Mouse (Mus musculus) intestine, embryonic 16.5 days (tissue): ENCODE measurements around the gene Rfwd3. TPM values are rescaled to one million over a fixed set of nuclear protein-coding genes. Genes with fewer than 3 reads are reported as not detected.
"Not testable (repeated sequence)": the region's sequence is repeated elsewhere in the genome, so short reads cannot be mapped to it uniquely, and the experiment has no call there.

Experiments used
- ATAC-seq: fragments of 200-750 bp; cut with Nextera tagmentation; 2 replicates; pipeline ENCODE4 v1.8.0; 2017; ENCODE audit warnings: moderate TSS enrichment, moderate library complexity
- H3K27ac ChIP-seq: fragments of 300-500 bp; sonication (generic); 2 replicates; pipeline ENCODE4 v1.5.1; 2014; ENCODE audit warnings: mild to moderate bottlenecking, low read length
- H3K27me3 ChIP-seq: fragments of 300-500 bp; sonication (generic); replicated peaks from 2 replicates; pipeline ENCODE4 v1.6.1; 2014; ENCODE audit warnings: low read length, control low read depth, mixed read lengths; ENCODE audit not compliant: control insufficient read depth, insufficient read depth
- H3K36me3 ChIP-seq: fragments of 300-500 bp; sonication (generic); 2 replicates; pipeline ENCODE4 v1.6.1; 2014; ENCODE audit warnings: low read length, control low read depth; ENCODE audit not compliant: control insufficient read depth, insufficient read depth
- H3K4me1 ChIP-seq: fragments of 300-500 bp; sonication (generic); 2 replicates; pipeline ENCODE4 v1.6.1; 2014; ENCODE audit warnings: low read length, control low read depth, mixed read lengths; ENCODE audit not compliant: control insufficient read depth, insufficient read depth
- H3K4me2 ChIP-seq: fragments of 300-500 bp; sonication (generic); 2 replicates; pipeline ENCODE4 v1.6.1; 2014; ENCODE audit warnings: low read depth, low read length, control low read depth
- H3K4me3 ChIP-seq: fragments of 300-500 bp; sonication (generic); 2 replicates; pipeline ENCODE4 v1.5.1; 2014; ENCODE audit warnings: mild to moderate bottlenecking, low read length
- H3K9ac ChIP-seq: fragments of 300-500 bp; sonication (generic); 2 replicates; pipeline ENCODE4 v1.6.1; 2014; ENCODE audit warnings: low read depth, low read length
- H3K9me3 ChIP-seq: fragments of 300-500 bp; sonication (generic); 2 replicates; pipeline ENCODE4 v1.6.1; 2016; ENCODE audit warnings: low read length, control low read depth; ENCODE audit not compliant: control insufficient read depth
- WGBS: fragments of 180-500 bp; shearing (Covaris S2); extraction: QIAGEN DNeasy Blood & Tissue Kit; methylation state at CpG from one replicate; pipeline ENCODE4 v1.1.7; 2014; 5-methylcytosine and 5-hydroxymethylcytosine counted together
- polyA plus RNA-seq: library from polyadenylated mRNA; unstranded; fragments of >200 nt; fragmentation: Nextera tagmentation; extraction: Ambion mirVana; gene quantifications from 2 replicates; pipeline ENCODE4 v1.2.1, GENCODE M21; 2015

The Rfwd3 gene
- polyA plus RNA-seq, 1 experiment from 2014 or later, result 44.7 TPM

DNA sequence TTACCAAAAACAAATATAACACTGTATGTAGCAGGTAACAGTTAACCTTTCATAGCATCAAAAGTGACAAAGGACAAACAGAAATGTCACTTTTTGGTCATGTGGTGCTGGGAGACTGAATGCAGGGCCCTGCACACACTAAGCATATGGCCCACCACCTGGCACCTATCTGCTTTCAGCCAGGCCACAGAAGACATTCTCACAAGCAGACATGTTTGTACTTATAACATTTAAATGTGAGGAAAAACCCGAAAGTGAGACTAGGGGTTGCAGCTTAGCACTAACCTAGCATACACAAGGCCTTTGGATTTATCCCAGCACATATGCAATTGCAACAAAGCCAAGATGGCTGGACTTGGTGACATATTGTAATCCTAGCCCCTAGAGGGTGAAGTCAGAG is 2.0 kb downstream of the Rfwd3 start:
- H3K4me1 ChIP-seq, result peaks cover 7% of the 10 kb centered on the region; the same call in 1 of the 2 replicates
- no peak overlapping the region for H3K27ac ChIP-seq
- no peak overlapping the region for H3K4me3 ChIP-seq
- no peak for ATAC-seq
- H3K9ac ChIP-seq, result no peak overlapping the region
- H3K36me3 ChIP-seq, result peaks cover 12% of the 10 kb centered on the region
- H3K4me2 ChIP-seq, result peak overlapping the region; percentile 35
- H3K27me3 ChIP-seq, result no peaks in the 10 kb centered on the region
- 71% methylated on average over 1 of the region's 1 CpGs for whole genome bisulfite sequencing
- H3K9me3 ChIP-seq, result no peaks in the 10 kb centered on the region

DNA sequence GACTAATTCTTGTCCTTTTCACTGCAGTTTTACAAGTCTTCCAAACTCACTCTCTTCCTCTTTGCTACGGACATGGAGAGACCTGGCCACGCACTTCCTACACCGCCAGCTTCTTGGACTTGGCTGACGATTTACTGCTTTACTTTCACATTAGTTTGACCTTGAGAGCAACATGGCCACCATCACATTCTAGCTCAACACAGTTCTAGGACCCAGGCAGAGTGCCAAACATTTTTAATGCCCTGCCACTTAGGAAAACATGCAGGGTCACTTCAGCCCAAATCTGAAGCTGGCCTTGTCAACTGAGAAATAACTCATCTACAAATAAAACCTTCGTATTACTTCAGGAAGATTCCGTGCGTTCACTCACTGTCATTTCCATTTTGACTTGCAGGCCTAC is 8.3 kb downstream of the Rfwd3 start:
- WGBS, result 84% methylated on average over 7 of the region's 7 CpGs
- Histone ChIP-seq H3K36me3 (peaks cover 21% of the 10 kb centered on the region), H3K9ac (no peak overlapping the region), H3K27ac (no peak overlapping the region), H3K4me3 (no peak overlapping the region), H3K4me1 (no peaks in the 10 kb centered on the region), H3K4me2 (no peak overlapping the region), H3K27me3 (no peaks in the 10 kb centered on the region), H3K9me3 (no peaks in the 10 kb centered on the region)
- no peak for ATAC-seq

DNA sequence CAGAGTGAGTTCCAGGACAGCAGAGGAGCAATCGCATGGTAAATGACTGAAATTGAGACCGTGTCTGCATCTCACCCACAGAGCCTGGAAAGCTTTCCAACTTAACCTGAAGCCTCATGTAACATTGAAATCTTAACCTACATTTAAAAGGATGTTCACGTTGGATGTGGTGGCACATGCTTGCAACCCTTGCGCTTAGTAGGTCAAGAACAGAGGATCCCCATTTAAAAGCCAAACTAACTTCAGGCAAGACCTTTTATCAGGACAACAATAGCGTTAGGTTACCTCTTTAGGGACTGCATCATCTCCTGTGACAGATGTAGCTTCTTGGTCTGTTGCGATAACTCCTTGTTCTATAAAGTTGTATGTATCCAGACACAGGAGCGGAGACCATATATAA is 9.4 kb downstream of the Rfwd3 start:
- Histone ChIP-seq H3K9ac (no peak overlapping the region), H3K36me3 (peaks cover 22% of the 10 kb centered on the region), H3K9me3 (no peaks in the 10 kb centered on the region), H3K27me3 (no peaks in the 10 kb centered on the region), H3K4me1 (no peaks in the 10 kb centered on the region), H3K4me2 (no peak overlapping the region), H3K27ac (no peak overlapping the region), H3K4me3 (no peak overlapping the region)
- 97% methylated on average over 7 of the region's 7 CpGs for WGBS
- ATAC-seq, result no peak

DNA sequence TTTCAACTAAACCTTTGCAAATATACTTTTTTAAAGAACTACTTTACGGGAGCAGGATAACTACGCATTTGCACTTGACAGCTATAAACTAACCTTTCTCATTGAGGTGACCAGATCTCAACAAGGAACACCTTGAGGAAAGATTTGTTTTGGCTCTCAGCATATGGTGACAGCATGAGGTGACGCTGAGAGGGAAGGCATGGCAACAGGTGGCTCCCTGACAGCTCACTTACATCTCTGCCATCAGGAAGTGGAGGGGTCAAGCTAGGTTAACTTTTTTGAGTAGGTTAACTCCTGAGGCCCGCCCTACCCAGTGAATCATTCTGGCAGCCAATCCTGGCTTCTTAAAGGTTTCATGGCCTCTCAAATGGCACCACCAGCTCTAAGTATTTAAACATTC is 14.4 kb downstream of the Rfwd3 start:
- H3K4me2 ChIP-seq, result no peak overlapping the region
- no peak overlapping the region for H3K9ac ChIP-seq
- no peak overlapping the region for H3K4me3 ChIP-seq
- H3K27ac ChIP-seq, result no peak overlapping the region
- WGBS, result 85% methylated on average over 4 of the region's 4 CpGs
- no peaks in the 10 kb centered on the region for H3K27me3 ChIP-seq
- peaks cover 40% of the 10 kb centered on the region for H3K36me3 ChIP-seq
- no peaks in the 10 kb centered on the region for H3K9me3 ChIP-seq
- no peaks in the 10 kb centered on the region for H3K4me1 ChIP-seq
- ATAC-seq, result no peak

DNA sequence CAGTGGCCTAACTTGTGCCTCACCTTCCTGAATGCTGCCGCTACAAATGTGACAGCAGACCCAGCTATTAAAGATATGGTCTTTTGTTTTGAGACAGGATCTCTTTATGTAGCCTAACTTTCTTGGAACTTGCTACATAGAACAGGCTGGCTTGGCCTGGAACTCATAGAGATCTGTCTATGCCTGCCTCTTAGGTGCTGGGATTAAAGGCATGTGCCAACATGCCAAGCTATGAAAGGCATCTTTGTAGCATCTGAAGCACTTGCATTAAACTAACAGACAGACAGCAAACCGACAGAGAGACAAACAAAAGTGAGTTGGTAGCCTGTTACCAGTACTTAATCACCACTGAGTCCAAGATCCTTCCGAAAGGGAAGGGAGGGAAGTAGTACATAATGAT is 17.9 kb downstream of the Rfwd3 start:
- no peak overlapping the region for H3K9ac ChIP-seq
- no peak overlapping the region for H3K27ac ChIP-seq
- 93% methylated on average over 3 of the region's 3 CpGs for WGBS
- H3K36me3 ChIP-seq, result peaks cover 41% of the 10 kb centered on the region
- no peak for ATAC-seq
- H3K27me3 ChIP-seq, result no peaks in the 10 kb centered on the region
- H3K4me1 ChIP-seq, result no peaks in the 10 kb centered on the region
- no peak overlapping the region for H3K4me3 ChIP-seq
- no peak overlapping the region for H3K4me2 ChIP-seq
- no peaks in the 10 kb centered on the region for H3K9me3 ChIP-seq

DNA sequence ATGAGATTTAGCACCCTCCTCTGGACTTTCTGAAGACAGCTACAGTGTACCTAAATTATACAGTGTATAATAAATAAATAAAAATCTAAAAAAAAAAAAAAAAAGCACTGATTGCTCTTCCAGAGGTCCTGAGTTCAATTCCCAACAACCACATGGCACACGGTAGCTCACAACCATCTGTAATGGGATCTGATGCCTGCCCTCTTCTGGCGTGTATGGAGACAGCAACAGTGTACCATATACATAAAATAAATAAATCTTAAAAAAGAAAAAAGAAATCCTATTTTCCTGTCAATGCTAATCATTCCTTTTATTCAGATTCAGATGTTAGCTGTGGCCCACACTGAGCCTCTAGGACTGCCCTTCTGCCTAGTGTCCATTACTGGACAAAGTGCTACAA is 31.7 kb downstream of the Rfwd3 start:
- Histone ChIP-seq H3K27ac (no peak overlapping the region), H3K27me3 (no peaks in the 10 kb centered on the region), H3K4me1 (no peaks in the 10 kb centered on the region; the same call in 1 of the 2 replicates), H3K9ac (no peak overlapping the region), H3K4me3 (no peak overlapping the region), H3K36me3 (0 out of 2 replicates have a peak, but pooled peaks cover 2% of the 10 kb centered on the region), H3K4me2 (no peak overlapping the region), H3K9me3 (no peaks in the 10 kb centered on the region)
- ATAC-seq, result no peak
- 61% methylated on average over 2 of the region's 2 CpGs for WGBS

DNA sequence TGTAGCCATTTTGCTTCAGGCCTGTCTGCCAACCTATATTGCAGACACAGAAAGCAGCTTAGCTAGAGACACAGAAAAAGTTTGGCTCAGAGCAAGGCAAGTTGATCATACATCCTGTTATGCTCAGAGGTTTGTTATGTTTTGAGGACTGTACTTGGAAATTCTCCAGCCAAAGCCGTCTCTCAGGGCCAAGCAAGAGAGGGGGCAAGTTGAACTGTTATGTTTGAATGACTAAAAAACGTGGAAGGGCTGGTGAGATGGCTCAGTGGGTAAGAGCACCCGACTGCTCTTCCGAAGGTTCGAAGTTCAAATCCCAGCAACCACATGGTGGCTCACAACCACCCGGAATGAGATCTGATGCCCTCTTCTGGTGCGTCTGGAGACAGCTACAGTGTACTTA is 33.9 kb downstream of the Rfwd3 start:
- not testable (repeated sequence) for H3K36me3 ChIP-seq, H3K9me3 ChIP-seq, H3K27me3 ChIP-seq, H3K9ac ChIP-seq, H3K27ac ChIP-seq, H3K4me1 ChIP-seq, ATAC-seq, H3K4me3 ChIP-seq, H3K4me2 ChIP-seq
- 73% methylated on average over 7 of the region's 7 CpGs for WGBS

DNA sequence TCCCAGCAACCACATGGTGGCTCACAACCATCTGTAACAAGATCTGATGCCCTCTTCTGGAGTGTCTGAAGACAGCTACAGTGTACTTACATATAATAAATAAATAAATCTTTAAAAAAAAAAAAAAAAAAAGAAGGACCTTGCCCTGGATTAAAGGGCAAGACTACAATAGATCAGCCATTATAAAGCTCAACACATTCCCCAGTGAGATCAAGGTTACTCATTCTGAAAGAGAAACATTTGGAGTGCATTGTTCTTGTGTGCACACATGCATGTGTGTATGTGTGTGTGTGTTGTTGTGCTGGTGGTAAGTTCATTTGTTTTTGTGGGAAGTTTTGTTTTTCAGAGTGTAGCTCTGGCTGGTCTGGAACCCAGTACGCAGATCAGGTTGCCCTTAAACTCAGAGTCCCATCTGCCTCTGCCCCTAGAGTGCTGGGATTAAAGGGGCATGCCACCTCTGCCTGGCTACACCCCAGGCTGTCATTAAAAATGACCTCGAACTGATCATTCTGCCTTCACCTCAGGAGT is 35.3 kb downstream of the Rfwd3 start:
- 73% methylated on average over 2 of the region's 2 CpGs for WGBS
- peak; percentile 34; the same call in 1 of the 2 replicates for ATAC-seq
- no peaks in the 10 kb centered on the region for H3K9me3 ChIP-seq
- no peak overlapping the region for H3K4me3 ChIP-seq
- H3K27me3 ChIP-seq, result no peaks in the 10 kb centered on the region
- no peak overlapping the region for H3K4me2 ChIP-seq
- no peak overlapping the region for H3K27ac ChIP-seq
- no peaks in the 10 kb centered on the region; the same call in 1 of the 2 replicates for H3K4me1 ChIP-seq
- no peak overlapping the region for H3K9ac ChIP-seq
- H3K36me3 ChIP-seq, result no peaks in the 10 kb centered on the region

DNA sequence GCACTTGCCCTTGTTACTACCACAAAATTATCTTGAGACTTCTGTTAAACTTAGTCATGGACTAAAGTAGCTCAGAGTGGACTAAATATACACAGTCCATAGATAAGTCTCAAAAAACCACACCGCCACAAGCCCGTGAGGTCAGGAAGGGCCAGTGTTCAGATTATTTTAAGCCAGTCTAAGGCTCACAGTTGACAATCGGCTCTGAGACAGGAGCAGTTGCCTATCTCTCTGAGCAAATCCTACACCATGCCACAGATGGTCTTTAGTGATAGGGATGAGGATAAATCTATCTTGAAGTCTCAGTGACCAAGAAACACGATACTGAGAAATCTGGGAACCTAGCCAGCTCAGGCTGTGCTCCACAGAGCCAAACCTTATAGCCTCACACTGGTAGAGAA is 38.0 kb downstream of the Rfwd3 start:
- no peaks in the 10 kb centered on the region for H3K27me3 ChIP-seq
- no peak overlapping the region for H3K9ac ChIP-seq
- no peak overlapping the region for H3K27ac ChIP-seq
- 65% methylated on average over 4 of the region's 4 CpGs for WGBS
- H3K4me1 ChIP-seq, result peaks cover 2% of the 10 kb centered on the region
- H3K36me3 ChIP-seq, result no peaks in the 10 kb centered on the region
- no peak overlapping the region for H3K4me2 ChIP-seq
- no peaks in the 10 kb centered on the region for H3K9me3 ChIP-seq
- no peak for ATAC-seq
- no peak overlapping the region for H3K4me3 ChIP-seq

DNA sequence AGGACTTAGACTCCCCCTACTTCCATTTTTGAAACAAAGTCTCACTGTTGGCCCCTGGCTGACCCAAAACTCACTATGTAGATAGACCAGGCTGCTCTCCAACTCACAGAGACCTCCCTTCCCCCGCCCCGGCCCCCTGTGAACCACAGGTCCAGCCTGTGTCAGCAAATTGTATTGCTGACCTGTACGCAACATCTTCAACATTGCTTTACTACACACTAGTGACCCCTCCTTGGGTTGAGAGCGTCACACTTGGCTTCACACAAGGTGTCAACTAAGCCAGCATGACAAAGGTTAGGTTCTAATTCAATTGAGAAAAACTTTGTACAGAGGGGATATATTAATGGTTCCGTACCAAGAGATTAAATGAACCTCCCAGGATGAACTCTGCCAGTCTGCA is 39.8 kb downstream of the Rfwd3 start:
- Histone ChIP-seq H3K9ac (no peak overlapping the region), H3K9me3 (no peaks in the 10 kb centered on the region), H3K27me3 (no peaks in the 10 kb centered on the region), H3K4me3 (no peak overlapping the region), H3K4me2 (no peak overlapping the region), H3K36me3 (no peaks in the 10 kb centered on the region), H3K27ac (no peak overlapping the region), H3K4me1 (peaks cover 2% of the 10 kb centered on the region)
- WGBS, result 94% methylated on average over 5 of the region's 5 CpGs
- ATAC-seq, result no peak
